Mouse (Mus musculus) E14TG2a.4 (cell line): ENCODE results near the gene Dnttip1.

Experiments
- H3K27me3 ChIP-seq: 2 replicates; pipeline ENCODE4 v1.6.1; 2014; ENCODE audit warnings: low read length, control low read depth; ENCODE audit not compliant: insufficient read depth
- H3K36me3 ChIP-seq: 2 replicates; pipeline ENCODE4 v1.6.1; 2014; ENCODE audit warnings: low read length, control low read depth; ENCODE audit not compliant: insufficient read depth
- H3K4me1 ChIP-seq: replicated peaks from 2 replicates; pipeline ENCODE4 v1.6.1; 2014; ENCODE audit warnings: low read depth, low read length, control low read depth
- H3K4me3 ChIP-seq: replicated peaks from 2 replicates; pipeline ENCODE4 v1.5.1; 2014; ENCODE audit warnings: mild to moderate bottlenecking, low read length
- H3K9me3 ChIP-seq: 2 replicates; pipeline ENCODE4 v1.6.1; 2014; ENCODE audit warnings: low read length, control low read depth
- CTCF ChIP-seq: conservative IDR thresholded peaks from 2 replicates; pipeline ENCODE4 v1.5.1; 2014; ENCODE audit warnings: low read length
- NANOG ChIP-seq: IDR thresholded peaks from 2 replicates; pipeline ENCODE4 v1.6.1; 2014; ENCODE audit warnings: borderline replicate concordance, low read length, mixed read lengths
- POU5F1 ChIP-seq: IDR thresholded peaks from 2 replicates; pipeline ENCODE4 v1.6.1; 2014; ENCODE audit warnings: low read length, borderline replicate concordance

Gene Dnttip1

GRCm38 (mm10) chr2:164761502-164761901 lies 15.7 kb downstream of the Dnttip1 start:
- Histone ChIP-seq H3K36me3 (peaks cover 96% of the 10 kb centered on the region), H3K9me3 (no peaks in the 10 kb centered on the region), H3K4me3 (no peak overlapping the region), H3K4me1 (peaks cover 72% of the 10 kb centered on the region), H3K27me3 (no peaks in the 10 kb centered on the region)
- TF ChIP-seq CTCF (no peak), POU5F1 (no peak), NANOG (no peak; the same call in 1 of the 2 replicates)

- Histone ChIP-seq H3K4me1 (peaks cover 76% of the 10 kb centered on the region), H3K36me3 (peaks cover 96% of the 10 kb centered on the region), H3K4me3 (no peak overlapping the region), H3K27me3 (no peaks in the 10 kb centered on the region), H3K9me3 (no peaks in the 10 kb centered on the region)
- TF ChIP-seq CTCF = no peak
- TF ChIP-seq POU5F1 = no peak
- no peak for TF ChIP-seq NANOG
These were observed 16.2 kb downstream of the Dnttip1 start for GRCm38 (mm10) chr2:164761971-164762370.

GRCm38 (mm10) chr2:164762593-164762992 lies 16.8 kb downstream of the Dnttip1 start:
- Histone ChIP-seq H3K9me3 (no peaks in the 10 kb centered on the region), H3K4me3 (no peak overlapping the region), H3K4me1 (peaks cover 79% of the 10 kb centered on the region), H3K36me3 (peaks cover 96% of the 10 kb centered on the region), H3K27me3 (no peaks in the 10 kb centered on the region)
- no peak for TF ChIP-seq CTCF
- no peak for TF ChIP-seq NANOG
- no peak for TF ChIP-seq POU5F1

GRCm38 (mm10) chr2:164765841-164766240 lies 20.1 kb downstream of the Dnttip1 start:
- Histone ChIP-seq H3K9me3 (no peaks in the 10 kb centered on the region), H3K4me3 (no peak overlapping the region), H3K36me3 (peaks cover 80% of the 10 kb centered on the region), H3K27me3 (no peaks in the 10 kb centered on the region), H3K4me1 (peaks cover 75% of the 10 kb centered on the region)
- no peak for TF ChIP-seq CTCF
- no peak for TF ChIP-seq NANOG
- TF ChIP-seq POU5F1 = no peak

DNA sequence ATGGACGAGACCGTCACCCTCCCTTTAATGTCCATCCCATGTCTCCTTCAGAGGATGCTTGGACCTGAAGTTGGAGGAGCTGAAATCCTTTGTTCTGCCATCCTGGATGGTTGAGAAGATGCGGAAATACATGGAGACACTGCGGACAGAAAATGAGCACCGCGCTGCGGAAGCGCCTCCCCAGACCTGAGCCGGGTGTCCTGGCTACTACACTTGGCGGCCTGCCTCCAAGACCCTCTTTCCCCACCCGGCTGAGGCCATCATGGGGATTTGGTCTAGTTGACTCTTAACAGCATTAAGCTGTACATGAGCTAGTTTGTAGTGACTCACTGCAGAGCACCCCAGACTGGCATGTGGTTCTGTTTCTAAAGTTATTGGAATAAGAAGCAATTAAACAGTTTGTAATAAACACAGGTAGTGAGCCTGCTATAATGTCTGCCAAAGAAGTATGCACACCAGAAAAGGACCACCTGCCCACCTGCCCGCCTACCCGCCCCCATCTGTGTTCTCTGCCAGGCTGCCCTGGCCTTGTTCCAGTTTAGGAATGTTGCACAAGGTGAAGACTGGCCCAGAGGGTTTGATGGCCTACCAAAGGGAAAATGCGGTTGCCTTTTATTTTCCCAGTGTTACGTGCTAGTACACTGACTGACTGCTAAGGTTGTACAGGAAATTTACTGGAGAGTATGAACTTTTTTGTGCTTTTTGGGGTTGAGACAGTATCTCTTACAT lies 22.2 kb downstream of the Dnttip1 start:
- Histone ChIP-seq H3K9me3 (no peaks in the 10 kb centered on the region), H3K4me3 (peak overlapping the region; percentile 100)

GRCm38 (mm10) chr2:164769258-164770037 lies 23.7 kb downstream of the Dnttip1 start, which contains the start of gene Ube2c:
TSS of gene Ube2c (plus strand) at chr2:164769898.
- TF ChIP-seq CTCF (no peak), POU5F1 (no peak), NANOG (no peak)
- Histone ChIP-seq H3K4me3 (peak within 1 kb of the TSS; percentile 100), H3K9me3 (no peaks in the 10 kb centered on the region), H3K36me3 (peaks cover 83% of the 10 kb centered on the region), H3K27me3 (no peaks in the 10 kb centered on the region), H3K4me1 (peaks cover 77% of the 10 kb centered on the region)

More for the DNA sequence above, 22.2 kb downstream of the Dnttip1 start:
- TF ChIP-seq CTCF (no peak), POU5F1 (no peak), NANOG (no peak)
- peaks cover 75% of the 10 kb centered on the region for H3K4me1 ChIP-seq
- no peaks in the 10 kb centered on the region for H3K27me3 ChIP-seq
- peaks cover 80% of the 10 kb centered on the region for H3K36me3 ChIP-seq

DNA sequence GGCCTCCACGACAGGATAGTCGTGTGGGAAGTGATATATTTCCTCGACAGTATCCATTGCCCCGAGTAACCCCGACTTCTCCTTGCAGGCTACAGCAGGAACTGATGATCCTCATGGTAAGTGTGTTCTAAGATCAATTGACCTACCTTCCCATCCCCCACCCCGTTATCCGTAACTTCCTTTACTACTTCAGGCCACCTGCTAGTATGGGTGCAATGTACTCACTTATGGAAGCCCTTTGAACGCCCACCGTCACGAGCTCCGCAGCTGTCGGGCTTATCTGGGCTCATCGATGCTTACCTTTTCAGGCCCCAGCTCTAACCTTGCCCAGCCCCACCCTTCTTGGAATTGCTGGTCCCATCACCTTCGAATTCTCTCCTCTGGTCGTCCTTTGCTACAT lies 24.5 kb downstream of the Dnttip1 start:
- Histone ChIP-seq H3K27me3 (no peaks in the 10 kb centered on the region), H3K4me3 (peak overlapping the region; percentile 100), H3K36me3 (peaks cover 75% of the 10 kb centered on the region), H3K4me1 (peaks cover 70% of the 10 kb centered on the region), H3K9me3 (no peaks in the 10 kb centered on the region)
- TF ChIP-seq CTCF (no peak), POU5F1 (no peak), NANOG (no peak)

GRCm38 (mm10) chr2:164771123-164771522 lies 25.3 kb downstream of the Dnttip1 start:
- Histone ChIP-seq H3K36me3 (peaks cover 67% of the 10 kb centered on the region), H3K27me3 (peaks cover 7% of the 10 kb centered on the region), H3K9me3 (no peaks in the 10 kb centered on the region), H3K4me3 (peak overlapping the region; percentile 100), H3K4me1 (peaks cover 62% of the 10 kb centered on the region)
- no peak for TF ChIP-seq CTCF
- TF ChIP-seq POU5F1 = no peak
- TF ChIP-seq NANOG = no peak
